ENCODE assay signal across 18 mouse cellular contexts in the genomic region with DNA sequence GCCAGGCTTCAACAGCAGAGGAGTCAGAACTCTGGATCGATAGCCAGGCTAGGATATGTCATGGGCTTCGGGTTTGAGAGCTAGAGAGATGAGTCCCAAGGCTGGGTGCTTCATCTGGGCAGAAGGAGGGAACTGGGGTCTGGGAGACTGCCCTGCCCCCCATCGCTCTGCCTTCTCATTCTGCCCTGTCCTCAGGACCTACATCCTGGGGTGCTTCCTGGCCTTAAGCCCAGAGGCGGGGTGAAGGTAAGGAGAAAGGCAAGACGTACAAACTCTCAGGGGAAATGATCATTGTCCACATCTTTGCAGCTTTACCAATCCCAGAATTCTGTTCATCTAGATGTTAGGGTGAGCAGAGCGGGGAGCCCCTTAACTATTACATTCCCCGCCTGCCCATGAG. TPM values are rescaled to one million over a fixed set of nuclear protein-coding genes. Genes with fewer than 3 reads are reported as not detected.
DNase-seq lines count a peak whose midpoint lies in the region; ATAC-seq and TF ChIP-seq lines count a peak whose summit lies in the region.
"Had no signal": no experiment of that assay in that cellular context is flagged by ENCODE, and none has a peak within 500 bp of the region (broad histone marks: within the 10 kb centered on the region; RNA-seq: fewer than 3 reads in every experiment).

No protein-coding gene starts in this region.

- WGBS in heart, adult 2 months = 59% methylated on average over 7 of the region's 7 CpGs
- 83% methylated on average over 7 of the region's 7 CpGs for WGBS in kidney, embryonic 16.5 days
- WGBS in lung, postnatal 0 days = 65% methylated on average over 7 of the region's 7 CpGs
- 66% methylated on average over 7 of the region's 7 CpGs for WGBS in liver, postnatal 0 days (ENCODE audit: insufficient replicate concordance)

- H3K36me3 ChIP-seq in heart, adult 2 months (ENCODE audit: control insufficient read depth, insufficient read depth, low read length) = peaks cover 62% of the 10 kb centered on the region
- H3K36me3 ChIP-seq in kidney, embryonic 16.5 days (ENCODE audit: insufficient read depth, low read length) = peaks cover 33% of the 10 kb centered on the region
- H3K36me3 ChIP-seq in lung, postnatal 0 days (ENCODE audit: insufficient read depth, low read length) = peaks cover 30% of the 10 kb centered on the region
- no peaks in the 10 kb centered on the region for H3K36me3 ChIP-seq in liver, postnatal 0 days (replicated peaks; ENCODE audit: insufficient read depth, low read length)

- 0 out of 2 replicates have a peak, but pooled peaks cover 4% of the 10 kb centered on the region for H3K9me3 ChIP-seq in kidney, embryonic 16.5 days (ENCODE audit: low read length)
- no peaks in the 10 kb centered on the region for H3K9me3 ChIP-seq in lung, postnatal 0 days (ENCODE audit: low read length)
- no peaks in the 10 kb centered on the region for H3K9me3 ChIP-seq in liver, postnatal 0 days (ENCODE audit: low read length)
- H3K9me3 ChIP-seq: hindbrain, embryonic 13.5 days; intestine, embryonic 15.5 days; liver, embryonic 13.5 days; midbrain, embryonic 10.5 days had no signal

- peak overlapping the region; percentile 21; the same call in 1 of the 2 replicates for H3K4me3 ChIP-seq in heart, adult 2 months
- no peak overlapping the region for H3K4me3 ChIP-seq in kidney, embryonic 16.5 days (ENCODE audit: low read length)
- no peak overlapping the region for H3K4me3 ChIP-seq in lung, postnatal 0 days (ENCODE audit: low read depth, low read length)
- H3K4me3 ChIP-seq in liver, postnatal 0 days (ENCODE audit: low read depth, low read length) = no peak overlapping the region
- H3K4me3 ChIP-seq: hindbrain, embryonic 13.5 days; intestine, embryonic 15.5 days; liver, embryonic 13.5 days; midbrain, embryonic 10.5 days had no signal

- TF ChIP-seq EP300 in heart, adult 2 months (IDR thresholded peaks at IDR 0.05; ENCODE audit: insufficient read depth, low read depth, low read length) = no peak
- TF ChIP-seq EP300 in lung, postnatal 0 days (IDR thresholded peaks at IDR 0.05) = no peak
- no peak for TF ChIP-seq EP300 in liver, postnatal 0 days (IDR thresholded peaks at IDR 0.05; ENCODE audit: low read depth)

- peak overlapping the region; percentile 30; the same call in 1 of the 2 replicates for H3K9ac ChIP-seq in heart, adult 2 months (ENCODE audit: low read depth, low read length)
- no peak overlapping the region for H3K9ac ChIP-seq in kidney, embryonic 16.5 days (replicated peaks; ENCODE audit: low read length)
- H3K9ac ChIP-seq in lung, postnatal 0 days (replicated peaks; ENCODE audit: low read depth) = no peak overlapping the region
- H3K9ac ChIP-seq in liver, postnatal 0 days (replicated peaks) = no peak overlapping the region
- H3K9ac ChIP-seq: forebrain, postnatal 0 days; hindbrain, embryonic 13.5 days; intestine, embryonic 15.5 days; liver, embryonic 13.5 days had no signal

- peaks cover 7% of the 10 kb centered on the region for H3K79me2 ChIP-seq in heart, adult 2 months (replicated peaks; ENCODE audit: control insufficient read depth, insufficient read depth, low read length)

- peak overlapping the region; percentile 80 for H3K27ac ChIP-seq in heart, adult 2 months
- peak overlapping the region; percentile 33; the same call in 1 of the 2 replicates for H3K27ac ChIP-seq in kidney, embryonic 16.5 days (ENCODE audit: low read length)
- H3K27ac ChIP-seq in lung, postnatal 0 days (ENCODE audit: low read length) = peak overlapping the region; percentile 43
- no peak overlapping the region for H3K27ac ChIP-seq in liver, postnatal 0 days (ENCODE audit: low read depth)
- H3K27ac ChIP-seq: hindbrain, embryonic 13.5 days; intestine, embryonic 15.5 days; liver, embryonic 13.5 days; midbrain, embryonic 10.5 days had no signal

- ATAC-seq in kidney, embryonic 16.5 days (ENCODE audit: low FRiP score, low TSS enrichment) = no peak
- no peak for ATAC-seq in lung, postnatal 0 days
- ATAC-seq in liver, postnatal 0 days = no peak
- ATAC-seq: forebrain, postnatal 0 days; intestine, embryonic 15.5 days had no signal

- intact Hi-C loops in heart, adult 2 months (cut with DNase I) = no loop called here
- intact Hi-C loops in heart, postnatal 14 days (cut with DNase I) = no loop called here

- no peak overlapping the region for H3K4me2 ChIP-seq in kidney, embryonic 16.5 days (replicated peaks; ENCODE audit: low read depth, low read length)
- 0 out of 2 replicates have a peak overlapping the region, but pooled peaks have one; percentile 11 for H3K4me2 ChIP-seq in lung, postnatal 0 days (replicated peaks; ENCODE audit: low read depth, low read length)
- no peak overlapping the region for H3K4me2 ChIP-seq in liver, postnatal 0 days (ENCODE audit: low read depth, low read length)
- H3K4me2 ChIP-seq: hindbrain, embryonic 13.5 days; intestine, embryonic 15.5 days; liver, embryonic 13.5 days had no signal

- DNase-seq in heart, adult 2 months = peak in 1 of 2 experiments; percentile 40
- DNase-seq in heart, postnatal 14 days = no peak
- no peak for DNase-seq in kidney, adult 8-10 months
- no peak for DNase-seq in lung, postnatal 0 days (ENCODE audit: low spot score)
- no peak for DNase-seq in lung, postnatal 10 days
- DNase-seq in liver, postnatal 0 days = no peak
- DNase-seq: adrenal gland, postnatal 14 days; B cell, adult 2 months; cerebellum, adult 2 months; forebrain, postnatal 0 days; heart, adult 18-20 months; liver, embryonic 13.5 days; lung, postnatal 4 days; right cerebral cortex, postnatal 25 days had no signal

- H3K27me3 ChIP-seq in heart, adult 2 months (ENCODE audit: control insufficient read depth, insufficient read depth, low read length) = no peaks in the 10 kb centered on the region
- H3K27me3 ChIP-seq in kidney, embryonic 16.5 days (ENCODE audit: insufficient read depth, low read length) = no peaks in the 10 kb centered on the region
- H3K27me3 ChIP-seq in lung, postnatal 0 days (replicated peaks; ENCODE audit: insufficient read depth, low read length) = no peaks in the 10 kb centered on the region
- no peaks in the 10 kb centered on the region for H3K27me3 ChIP-seq in liver, postnatal 0 days (ENCODE audit: insufficient read depth, low read length)
- H3K27me3 ChIP-seq: hindbrain, embryonic 13.5 days; intestine, embryonic 15.5 days; liver, embryonic 13.5 days had no signal

- no peak for TF ChIP-seq CTCF in heart, adult 2 months (IDR thresholded peaks at IDR 0.05)
- no peak for TF ChIP-seq CTCF in lung, postnatal 0 days (IDR thresholded peaks at IDR 0.05)
- no peak for TF ChIP-seq CTCF in liver, postnatal 0 days (IDR thresholded peaks at IDR 0.05; ENCODE audit: low read depth)

- TF ChIP-seq POLR2A in heart, adult 2 months (IDR thresholded peaks at IDR 0.05; ENCODE audit: insufficient read depth, low read depth, low read length) = no peak

- peaks cover 44% of the 10 kb centered on the region for H3K4me1 ChIP-seq in heart, adult 2 months (ENCODE audit: control insufficient read depth, insufficient read depth, low read length)
- H3K4me1 ChIP-seq in kidney, embryonic 16.5 days (ENCODE audit: insufficient read depth, low read length) = peaks cover 70% of the 10 kb centered on the region
- H3K4me1 ChIP-seq in lung, postnatal 0 days (ENCODE audit: insufficient read depth, low read depth, low read length) = peaks cover 27% of the 10 kb centered on the region; the same call in 1 of the 2 replicates
- H3K4me1 ChIP-seq in liver, postnatal 0 days (ENCODE audit: insufficient read depth) = 0 out of 2 replicates have a peak, but pooled peaks cover 4% of the 10 kb centered on the region
- H3K4me1 ChIP-seq: hindbrain, embryonic 13.5 days had no signal

RNA-seq across cellular contexts. Expression of a gene that starts 10.9 kb away (rescaled TPM):
- total RNA-seq in heart, adult 2 months (2021) = 100 to 1,000 TPM; 320 to 420 TPM
- polyA plus RNA-seq in heart, adult 2 months (2012; rRNA removed) = 666 and 876 TPM in 2 replicates
- 1,000 to 10,000 TPM; 1,338 to 1,403 TPM for total RNA-seq in heart, postnatal 14 days (2021)
- 1,474 and 1,572 TPM in 2 replicates for polyA plus RNA-seq in kidney, embryonic 16.5 days (2015; fragmentation: Nextera tagmentation; extraction: Ambion mirVana)
- 3,302 and 3,486 TPM in 2 replicates for polyA plus RNA-seq in lung, postnatal 0 days (2015; fragmentation: Nextera tagmentation; extraction: Ambion mirVana)
- 258 and 272 TPM in 2 replicates for polyA plus RNA-seq in liver, postnatal 0 days (2015; fragmentation: Nextera tagmentation; extraction: Ambion mirVana)

RNA-seq across cellular contexts. Expression of a gene that starts 49.0 kb away (rescaled TPM):
- total RNA-seq in heart, adult 2 months (2021) = 100 to 1,000 TPM in 1 of 2 experiments, 10 to 100 TPM in 1; 98.6 to 112 TPM
- polyA plus RNA-seq in heart, adult 2 months (2012; rRNA removed) = 155 and 204 TPM in 2 replicates
- 100 to 1,000 TPM; 138 to 146 TPM for total RNA-seq in heart, postnatal 14 days (2021)
- 376 and 406 TPM in 2 replicates for polyA plus RNA-seq in kidney, embryonic 16.5 days (2015; fragmentation: Nextera tagmentation; extraction: Ambion mirVana)
- 440 and 498 TPM in 2 replicates for polyA plus RNA-seq in lung, postnatal 0 days (2015; fragmentation: Nextera tagmentation; extraction: Ambion mirVana)
- 261 and 271 TPM in 2 replicates for polyA plus RNA-seq in liver, postnatal 0 days (2015; fragmentation: Nextera tagmentation; extraction: Ambion mirVana)

RNA-seq across cellular contexts. Expression of a gene that starts 57.5 kb away (rescaled TPM):
- total RNA-seq in heart, adult 2 months (2021) = 10 to 100 TPM; 40.0 to 41.3 TPM
- polyA plus RNA-seq in heart, adult 2 months (2012; rRNA removed) = 22.0 and 31.6 TPM in 2 replicates
- 10 to 100 TPM; 40.3 to 44.7 TPM for total RNA-seq in heart, postnatal 14 days (2021)
- polyA plus RNA-seq in kidney, embryonic 16.5 days (2015; fragmentation: Nextera tagmentation; extraction: Ambion mirVana) = 188 and 197 TPM in 2 replicates
- polyA plus RNA-seq in lung, postnatal 0 days (2015; fragmentation: Nextera tagmentation; extraction: Ambion mirVana) = 47.7 and 52.5 TPM in 2 replicates
- polyA plus RNA-seq in liver, postnatal 0 days (2015; fragmentation: Nextera tagmentation; extraction: Ambion mirVana) = 34.2 and 36.8 TPM in 2 replicates
